Mouse (Mus musculus) lung, postnatal 0 days (tissue): ENCODE results near the gene Eapp.
"Not testable (repeated sequence)": the region's sequence is repeated elsewhere in the genome, so short reads cannot be mapped to it uniquely, and the experiment has no call there.

Source experiments
- CTCF ChIP-seq: IDR thresholded peaks from 2 replicates; pipeline ENCODE4 v1.5.1; 2016; ENCODE audit warnings: antibody characterized with exemption, mild to moderate bottlenecking
- EP300 ChIP-seq: IDR thresholded peaks from 2 replicates; pipeline ENCODE4 v1.6.1; 2016; ENCODE audit warnings: antibody characterized with exemption, mild to moderate bottlenecking, control low read depth

DNA sequence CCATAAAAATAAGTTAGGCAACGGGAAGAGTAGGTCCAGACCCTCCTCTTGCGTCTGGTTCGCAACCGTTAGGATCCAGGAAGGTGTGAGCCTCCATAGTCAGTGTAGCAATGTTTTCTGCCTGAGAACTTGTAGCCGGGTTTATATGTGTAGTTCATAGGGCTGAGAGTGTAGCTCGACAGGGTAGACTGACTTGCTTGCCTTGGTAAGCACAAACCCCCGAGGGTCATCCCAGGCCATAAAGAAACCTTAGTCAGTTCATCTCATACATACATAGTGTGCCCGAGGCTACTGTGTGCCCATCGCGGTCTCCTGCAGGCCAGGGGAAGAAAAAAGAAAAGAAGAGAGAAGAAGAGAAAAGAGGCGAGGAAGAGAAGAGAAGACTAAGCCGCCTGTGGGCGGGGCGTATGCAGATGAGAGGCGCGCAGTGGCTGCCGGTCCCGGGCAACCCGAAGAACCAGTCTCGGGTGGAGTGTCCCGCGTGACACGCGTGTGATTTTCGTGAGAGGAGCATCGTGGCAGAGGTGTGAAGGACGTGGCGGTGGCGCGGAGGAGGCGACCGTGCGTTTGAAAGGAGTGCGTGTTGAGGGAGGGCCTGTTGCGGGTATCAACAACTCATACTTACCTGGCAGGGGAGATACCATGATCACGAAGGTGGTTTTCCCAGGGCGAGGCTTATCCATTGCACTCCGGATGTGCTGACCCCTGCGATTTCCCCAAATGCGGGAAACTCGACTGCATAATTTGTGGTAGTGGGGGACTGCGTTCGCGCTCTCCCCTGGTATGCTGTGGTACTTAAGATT is 14.2 kb upstream of the Eapp start:
- TF ChIP-seq CTCF, EP300: not testable (repeated sequence)
